Mouse (Mus musculus): ENCODE measurements around the gene Slco3a1.
A peak's percentile ranks its signal among the peaks of the same experiment; 100 is the strongest.

The Slco3a1 gene

DNA sequence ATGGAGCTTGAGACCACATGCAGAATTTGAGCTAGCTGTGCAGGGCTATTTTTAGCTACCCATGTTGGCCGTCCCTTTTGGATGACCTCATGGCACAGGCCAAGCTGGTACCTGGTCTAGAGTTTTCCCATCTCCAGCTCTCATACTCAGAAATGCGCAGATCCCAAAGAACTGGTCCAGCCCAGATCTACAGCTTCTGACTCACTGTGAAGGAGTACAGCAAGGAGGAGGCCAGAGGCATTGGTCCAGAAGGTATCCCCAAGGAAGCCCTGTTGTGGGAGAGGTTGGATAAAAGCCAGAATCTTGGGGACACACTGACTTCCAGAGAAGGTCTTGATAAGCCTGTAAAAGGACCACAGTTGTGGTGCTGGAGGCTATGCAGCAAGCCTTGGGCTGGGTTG, 172.7 kb downstream of the Slco3a1 start:
- peak; percentile 56 for DNase-seq (ENCODE audit: low spot score)

DNA sequence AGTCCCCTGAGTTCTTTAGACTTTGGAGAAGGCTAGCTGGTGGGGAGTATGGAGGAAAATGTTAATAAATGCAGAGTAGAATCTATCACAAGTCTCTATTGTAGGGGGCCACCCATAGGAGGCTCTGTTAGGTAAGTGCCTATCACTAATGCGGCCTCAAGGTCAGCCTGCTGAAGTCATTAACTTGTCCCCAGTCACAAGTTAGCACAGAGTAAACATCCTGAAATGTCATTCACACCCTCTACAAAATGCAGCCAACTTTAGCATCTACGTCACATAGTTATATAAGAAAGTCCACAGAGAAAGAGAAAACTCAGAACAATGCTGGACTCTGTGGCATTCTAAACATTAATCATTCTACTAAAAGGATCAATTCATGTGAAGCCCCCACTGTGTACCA, 173.5 kb downstream of the Slco3a1 start:
- no peak for DNase-seq (ENCODE audit: low spot score)

DNA sequence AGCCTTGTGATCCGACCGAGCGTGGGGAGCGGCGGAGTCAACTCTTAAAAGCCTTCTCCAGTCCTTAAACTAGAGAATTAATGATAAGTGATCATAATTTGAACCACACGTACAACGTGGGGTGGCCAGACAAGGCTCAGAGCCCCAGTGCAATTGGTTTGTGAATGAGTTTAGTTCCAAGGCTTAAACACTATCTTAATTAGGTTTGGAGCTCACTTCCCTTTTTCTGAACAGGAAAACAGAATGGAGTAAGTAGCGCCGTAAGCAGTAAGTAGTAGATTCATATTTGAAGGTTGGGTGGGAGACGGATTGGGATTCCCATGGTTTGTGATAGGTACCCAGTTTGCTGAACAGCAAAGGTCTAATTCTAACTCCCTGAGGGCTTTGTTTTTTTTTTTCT, 176.7 kb downstream of the Slco3a1 start:
- DNase-seq (ENCODE audit: low spot score) = no peak

DNA sequence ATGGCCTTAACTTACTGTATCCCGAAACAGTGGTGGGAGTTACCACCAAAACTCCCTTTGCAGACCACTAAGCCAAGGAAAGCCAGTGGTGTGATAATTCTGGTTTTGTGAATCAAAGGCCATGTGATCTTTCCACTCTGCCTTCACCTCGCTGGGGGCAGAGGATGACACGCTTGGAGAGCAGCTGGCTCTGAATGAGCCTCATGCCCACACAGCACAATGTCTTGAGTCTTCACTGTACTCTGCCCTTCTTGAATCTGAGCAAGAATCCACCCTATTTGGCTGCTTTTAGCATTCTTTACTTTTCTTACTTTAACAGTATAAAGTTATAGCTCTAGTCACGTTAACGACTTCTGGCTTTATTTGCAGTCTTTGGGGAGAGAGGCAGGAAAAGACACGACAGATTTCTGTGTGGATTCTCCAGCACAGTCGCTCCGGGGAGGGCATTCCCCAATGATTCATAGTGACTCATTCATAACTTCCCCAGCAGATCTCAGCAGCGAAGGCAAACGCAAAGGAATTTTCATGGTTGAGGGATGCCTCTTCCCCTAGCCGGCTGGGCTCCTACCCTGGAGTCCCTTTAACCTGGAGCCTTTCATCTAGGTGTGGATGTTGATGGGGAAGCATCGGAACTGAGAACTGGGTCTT, 178.1 kb downstream of the Slco3a1 start:
- DNase-seq (ENCODE audit: low spot score) = no peak

DNA sequence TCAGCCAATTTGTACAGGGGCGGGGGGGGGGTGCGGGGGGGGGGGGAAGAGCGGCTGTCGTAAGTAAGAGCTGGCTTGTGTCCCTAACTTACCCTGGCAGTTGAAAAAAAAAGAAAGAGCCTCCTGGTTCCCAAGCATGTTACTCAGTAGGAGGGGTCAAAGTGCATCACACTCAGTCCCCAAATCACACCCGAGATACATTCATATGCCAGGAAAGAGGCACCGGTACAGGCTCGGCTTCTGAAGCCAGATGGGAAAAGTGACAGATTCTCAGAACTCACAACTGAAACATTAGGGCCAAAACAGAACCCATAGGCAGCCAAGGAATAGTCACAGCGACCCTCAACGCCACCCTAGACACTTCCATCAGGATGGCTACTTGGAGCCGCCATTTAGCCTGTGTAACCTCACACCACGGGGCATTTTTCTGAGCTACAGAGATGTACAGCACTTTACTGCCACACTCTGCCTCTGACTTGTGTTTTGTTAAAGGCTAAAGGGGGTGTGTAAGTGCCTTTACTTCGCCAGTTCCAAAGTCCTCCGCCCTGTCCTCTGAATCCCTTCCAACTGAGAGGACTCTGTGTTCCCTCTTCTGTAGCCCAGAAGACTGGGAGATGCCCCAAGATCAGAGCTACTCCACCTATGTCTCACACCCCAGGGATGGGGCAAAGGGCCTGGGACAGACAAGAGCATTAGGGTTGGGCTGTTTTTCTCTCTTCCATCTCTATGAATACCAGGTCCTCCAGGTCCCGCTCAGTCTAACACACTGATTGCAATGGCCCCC, 179.2 kb downstream of the Slco3a1 start:
- no peak for DNase-seq (ENCODE audit: low spot score)

DNA sequence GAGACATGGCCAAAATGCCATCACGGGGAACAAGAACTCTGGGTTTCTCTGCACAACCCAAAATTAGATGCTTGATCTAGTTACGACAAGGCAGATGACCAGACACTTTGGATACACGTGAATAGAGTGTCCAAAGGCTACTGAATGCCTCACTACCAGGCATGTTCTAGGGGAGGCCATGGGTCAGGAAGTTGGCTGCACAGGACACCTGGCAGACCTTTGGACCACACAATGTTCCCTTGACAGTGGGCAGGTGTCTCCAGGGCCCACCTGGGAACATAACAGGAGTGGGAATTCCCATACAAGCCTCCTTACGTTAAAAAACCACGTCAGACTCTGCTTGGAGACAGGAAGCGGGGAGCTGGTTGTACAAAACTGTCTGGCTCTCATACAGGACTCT, 181.5 kb downstream of the Slco3a1 start:
- DNase-seq (ENCODE audit: low spot score) = no peak

DNA sequence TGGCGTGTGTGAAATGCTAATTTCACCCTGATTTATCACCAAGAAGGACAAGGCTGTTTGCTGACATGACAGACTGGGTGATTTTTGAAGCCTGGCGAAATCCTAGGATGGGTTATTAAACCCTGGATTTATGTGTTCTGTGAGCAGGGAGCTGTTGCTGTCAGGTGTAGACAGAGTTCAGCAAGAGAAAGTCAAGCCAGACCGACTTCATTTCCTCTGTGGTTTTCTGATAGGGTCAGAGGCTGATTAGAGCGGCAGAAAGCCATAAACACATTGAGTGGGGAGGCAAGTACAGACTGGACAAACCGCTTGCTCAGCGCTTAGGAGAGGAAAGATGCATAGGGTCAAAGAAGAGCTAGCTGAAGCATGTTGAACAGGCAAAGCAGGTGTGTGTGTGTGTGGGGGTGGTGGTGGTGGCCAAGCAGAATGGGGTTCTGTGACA, 182.4 kb downstream of the Slco3a1 start:
- DNase-seq (ENCODE audit: low spot score) = no peak

DNA sequence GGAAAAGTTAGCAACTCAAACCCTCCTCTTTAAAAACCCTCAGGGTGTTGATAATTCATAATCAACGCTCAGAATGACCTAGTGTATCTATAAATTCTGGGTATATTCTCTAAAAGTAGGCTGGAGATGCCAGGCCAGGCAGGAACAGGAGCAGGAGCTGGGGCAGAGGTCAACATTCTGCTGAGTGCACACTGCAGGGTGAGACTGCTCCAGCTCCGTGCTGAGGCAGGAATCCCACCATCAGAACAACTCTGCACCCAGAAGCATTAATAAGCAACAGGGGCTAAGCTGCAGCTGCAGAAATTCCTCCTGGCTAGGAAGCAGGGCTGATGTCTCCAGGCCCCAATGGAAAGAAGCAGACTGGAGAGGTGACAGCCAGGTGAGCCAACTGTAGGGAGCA, 182.9 kb downstream of the Slco3a1 start:
- no peak for DNase-seq (ENCODE audit: low spot score)

DNA sequence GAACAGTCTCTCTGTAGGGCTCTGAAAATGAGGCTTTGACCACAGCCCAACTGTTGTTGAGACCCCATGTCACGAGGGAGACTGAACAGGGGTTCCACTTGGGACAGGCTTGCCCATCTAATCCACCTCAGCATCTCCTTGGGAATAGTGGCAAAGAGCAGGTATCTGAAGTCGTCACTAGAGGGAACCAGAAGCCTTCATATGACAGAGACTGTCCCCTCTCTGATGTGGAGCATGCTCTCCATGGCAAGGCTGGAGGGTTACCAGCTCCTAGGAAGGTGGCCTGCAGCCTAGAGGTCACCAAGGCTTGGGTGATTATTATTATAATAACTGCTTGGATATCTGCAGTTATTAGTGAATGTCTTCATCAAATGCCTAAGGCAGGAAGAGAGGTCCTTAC, 183.4 kb downstream of the Slco3a1 start:
- no peak for DNase-seq (ENCODE audit: low spot score)

DNA sequence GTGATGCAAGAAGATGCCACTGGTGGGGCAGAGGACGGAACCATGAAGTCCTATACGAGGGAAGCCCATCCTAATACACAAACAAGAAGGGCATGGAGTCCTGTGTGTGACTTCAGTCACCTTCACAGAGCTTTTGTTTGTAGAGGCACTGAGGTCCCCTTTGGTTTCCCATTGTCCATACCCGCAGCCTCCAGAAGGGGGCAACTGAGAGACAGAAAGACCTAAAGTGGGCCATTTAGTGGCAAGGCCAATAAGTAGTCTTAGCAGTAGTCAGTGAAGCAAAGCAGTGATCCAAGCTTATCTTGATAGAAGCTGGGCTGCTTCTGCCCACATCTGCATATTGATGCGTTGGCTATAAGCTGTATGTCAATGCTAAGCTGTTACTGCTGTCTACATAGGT, 184.9 kb downstream of the Slco3a1 start:
- DNase-seq (ENCODE audit: low spot score) = peak; percentile 75

DNA sequence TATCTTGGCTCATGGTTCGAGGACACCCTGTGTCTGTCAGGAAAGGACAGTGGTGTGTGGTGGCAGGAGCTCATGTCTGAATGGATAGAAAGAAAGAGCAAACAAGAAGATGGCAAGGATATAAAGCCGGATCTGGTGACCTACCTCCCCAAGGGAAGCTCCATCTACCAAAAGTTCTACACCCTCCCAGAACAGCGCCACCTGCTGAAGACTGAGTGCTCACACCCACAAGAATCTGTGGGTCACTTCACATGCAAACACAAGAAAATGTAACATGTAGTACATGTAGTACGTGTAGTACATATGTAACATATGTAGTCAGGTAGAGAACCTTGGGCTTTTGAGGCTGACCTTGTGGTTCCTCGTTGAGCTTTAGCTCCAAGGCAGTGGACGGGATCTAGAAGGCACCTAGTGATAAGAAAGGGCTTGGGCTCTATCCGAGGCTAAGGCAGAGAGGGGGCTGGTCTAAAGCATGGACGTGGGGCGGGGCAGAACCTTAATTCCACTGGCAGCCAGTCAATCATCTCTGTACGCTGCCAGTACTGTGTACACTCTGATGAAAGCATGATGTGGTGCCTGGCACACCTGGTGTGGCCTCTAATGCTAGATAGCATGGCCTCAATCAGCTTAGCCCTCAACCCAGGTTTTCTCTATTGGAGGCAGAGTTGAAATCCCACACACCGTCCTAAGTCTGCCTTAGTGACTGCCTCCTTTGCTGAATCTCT, 186.2 kb downstream of the Slco3a1 start:
- no peak for DNase-seq (ENCODE audit: low spot score)

DNA sequence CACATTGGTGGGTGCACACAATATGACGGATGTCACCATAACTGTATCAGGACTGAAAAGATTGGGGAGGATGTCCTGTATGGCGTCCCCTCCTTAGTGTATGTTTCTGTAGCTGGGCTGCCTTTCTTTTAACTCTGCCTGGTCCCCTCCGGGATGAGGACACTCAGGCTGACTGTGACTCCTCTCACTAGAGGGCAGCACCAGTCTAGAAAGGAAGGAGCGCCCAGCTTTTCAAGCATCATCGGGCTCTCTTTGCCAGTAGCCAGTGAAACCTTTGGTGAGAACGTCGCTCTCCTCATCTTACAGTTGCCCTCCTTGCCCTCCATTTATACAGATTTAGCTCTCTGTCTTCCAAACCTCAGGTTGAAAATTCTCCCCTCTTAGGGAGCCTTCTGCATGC, 187.2 kb downstream of the Slco3a1 start:
- peak; percentile 76 for DNase-seq (ENCODE audit: low spot score)

DNA sequence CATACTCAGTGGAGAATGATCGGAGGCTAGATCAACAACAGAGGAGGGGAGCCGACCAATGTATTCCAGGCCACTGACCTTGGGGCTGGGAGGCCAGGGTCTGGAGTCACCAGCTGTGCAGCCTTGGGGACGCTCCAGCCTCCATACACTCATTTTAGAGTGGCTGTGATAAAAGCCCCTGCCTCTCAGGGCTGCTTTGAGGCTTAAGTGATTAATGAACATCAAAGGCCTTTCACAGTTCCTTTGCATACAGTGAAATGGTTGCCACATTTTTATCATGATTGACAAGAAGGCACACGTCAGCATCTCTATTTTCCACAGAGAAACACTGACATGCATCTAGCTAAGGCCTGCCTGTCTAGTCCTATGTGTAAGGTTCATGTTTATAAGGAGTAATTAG, 189.0 kb downstream of the Slco3a1 start:
- no peak for DNase-seq (ENCODE audit: low spot score)

DNA sequence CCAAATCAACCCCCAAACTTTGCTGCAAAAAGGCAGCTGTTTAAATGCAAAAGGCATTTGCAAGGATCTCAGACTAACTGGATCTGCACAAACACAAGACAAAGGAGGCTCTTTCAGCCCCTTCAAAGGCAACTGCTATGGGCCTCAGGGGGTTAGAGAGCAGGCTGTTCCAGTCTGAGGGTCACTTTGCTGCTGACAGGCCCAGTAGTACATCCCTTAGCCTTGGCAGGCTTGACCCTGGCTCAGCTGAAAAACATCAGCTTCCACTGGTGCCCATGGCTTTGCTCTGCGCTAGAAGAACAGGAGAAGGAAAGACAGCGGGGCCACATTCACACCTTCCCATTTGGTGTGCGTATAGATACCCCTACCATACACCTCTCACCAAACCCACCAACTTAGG, 189.6 kb downstream of the Slco3a1 start:
- DNase-seq (ENCODE audit: low spot score) = no peak

DNA sequence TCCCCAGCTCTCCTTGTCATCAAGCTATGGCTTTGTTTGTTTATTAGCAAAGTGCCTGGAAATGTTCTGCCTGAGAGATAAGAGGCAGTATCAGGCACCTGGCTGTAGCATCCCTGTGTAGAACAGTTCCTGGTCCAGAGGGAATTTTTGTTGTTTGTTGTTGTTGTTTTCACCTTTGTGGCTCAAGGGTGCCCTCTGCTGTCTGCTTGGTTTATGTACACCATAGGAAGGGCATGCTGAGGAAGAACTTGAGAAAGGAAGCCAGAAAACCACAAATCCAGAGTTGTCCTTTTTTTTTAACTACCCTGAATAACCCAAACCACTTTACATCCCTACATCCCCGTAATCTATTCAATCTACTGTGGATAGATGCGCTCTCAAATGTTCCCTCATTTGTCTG, 191.1 kb downstream of the Slco3a1 start:
- no peak for DNase-seq (ENCODE audit: low spot score)

DNA sequence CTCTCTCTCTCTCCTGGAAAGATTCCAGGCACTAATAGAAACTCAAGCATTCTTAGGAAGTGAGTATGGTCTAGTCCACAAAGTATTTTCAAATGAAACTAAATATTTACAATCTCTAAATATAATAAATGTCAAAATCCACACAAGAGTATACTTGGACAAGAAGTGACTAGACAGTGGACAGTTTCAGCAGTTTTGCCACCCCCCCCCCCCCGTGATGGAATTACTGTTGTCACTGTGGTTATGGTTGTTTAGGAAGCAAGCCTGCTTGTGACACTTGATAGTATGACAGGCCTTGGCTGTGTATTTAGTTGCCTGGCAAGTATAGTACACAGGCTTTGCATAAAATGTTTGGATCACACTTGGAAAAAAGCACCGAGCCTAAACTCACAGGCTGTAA, 192.9 kb downstream of the Slco3a1 start:
- DNase-seq (ENCODE audit: low spot score) = no peak

DNA sequence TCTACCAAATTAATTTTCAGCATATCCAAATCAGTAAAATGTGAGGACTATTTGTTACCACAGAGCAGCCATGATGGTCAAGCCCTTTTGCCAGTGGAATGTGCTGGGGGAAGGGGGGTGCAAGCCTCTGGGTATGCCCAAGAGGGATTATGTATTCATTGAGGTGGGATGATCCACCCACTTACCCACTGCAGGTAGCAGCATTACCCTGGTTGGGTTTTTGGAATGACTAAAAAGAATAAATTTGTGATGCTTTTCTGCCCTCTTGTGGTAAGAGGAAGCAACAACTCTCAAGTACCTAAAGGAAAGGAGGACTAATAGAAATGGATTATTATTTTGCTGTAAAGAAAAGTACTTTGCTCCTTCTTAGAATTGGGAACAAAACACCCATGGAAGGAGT, 197.6 kb downstream of the Slco3a1 start:
- no peak for DNase-seq (ENCODE audit: low spot score)

DNA sequence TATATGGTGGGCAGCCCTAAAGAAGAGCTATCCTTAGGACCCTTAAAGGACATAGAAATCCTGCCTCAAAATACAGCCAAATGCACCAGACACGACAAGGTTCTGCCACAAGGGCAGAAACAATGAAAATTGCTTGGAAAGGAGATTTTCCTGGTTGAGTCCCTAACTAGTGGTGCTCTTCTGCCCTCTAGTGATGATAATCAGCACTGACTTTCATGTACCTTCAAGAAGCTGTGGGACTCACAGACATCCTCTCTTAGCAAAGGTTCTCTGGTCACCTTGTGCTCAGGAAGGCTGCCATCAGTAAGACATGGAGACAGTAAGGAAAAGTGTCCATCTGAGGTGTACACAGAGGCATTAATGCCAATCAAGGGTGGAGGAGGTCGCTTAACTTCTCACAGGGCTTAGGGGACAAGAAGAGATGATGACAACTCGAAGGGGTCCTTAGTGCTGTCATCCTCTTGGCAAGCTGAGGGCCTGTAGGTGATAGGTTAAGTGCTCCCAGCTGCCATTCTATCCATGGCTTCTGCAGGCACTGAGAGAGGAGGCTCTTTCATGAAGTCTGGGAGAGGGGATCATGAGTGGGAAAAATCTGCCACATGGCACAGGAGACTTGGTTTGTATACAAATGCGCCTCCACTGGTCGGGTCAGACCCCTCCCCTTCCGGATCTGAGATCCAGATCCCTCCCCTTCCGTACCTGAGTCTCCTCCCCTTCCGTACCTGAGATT, 199.9 kb downstream of the Slco3a1 start:
- no peak for DNase-seq (ENCODE audit: low spot score)

DNA sequence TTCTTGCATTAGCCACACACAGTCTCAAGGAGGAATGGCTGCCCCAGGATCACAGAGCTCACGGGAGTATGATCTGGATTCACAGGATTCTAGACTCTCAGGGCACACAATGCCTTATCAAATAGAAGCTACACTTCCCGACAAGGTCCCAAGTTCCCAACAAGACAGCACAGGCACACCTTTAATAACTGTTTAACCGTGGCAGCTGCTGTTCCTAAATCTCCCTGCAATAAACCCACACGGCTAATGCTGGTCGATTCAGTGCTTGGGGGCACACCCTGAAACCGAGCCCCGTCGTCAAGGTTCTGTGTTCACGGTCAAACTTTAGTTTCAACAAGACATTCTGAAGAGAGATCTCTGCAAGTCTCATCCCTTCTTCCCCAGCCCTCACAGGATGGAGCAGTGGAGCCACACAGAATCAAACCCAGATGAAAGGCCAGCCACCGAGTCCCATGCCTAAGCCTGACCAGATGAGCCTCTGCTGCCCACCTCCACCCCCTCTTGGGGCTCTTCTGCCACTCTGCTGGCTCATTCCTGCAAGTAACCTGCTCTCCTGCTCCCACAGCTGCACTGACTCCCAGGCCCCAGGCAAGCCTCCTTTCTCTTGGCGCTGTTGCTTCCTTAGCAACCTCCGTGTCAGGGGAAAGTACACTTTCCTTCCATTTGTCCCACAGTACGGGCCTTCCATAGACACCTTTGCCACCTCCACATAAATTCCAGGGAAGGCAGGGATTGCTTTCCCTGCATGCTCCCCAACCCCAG, 200.7 kb downstream of the Slco3a1 start:
- DNase-seq (ENCODE audit: low spot score) = no peak

DNA sequence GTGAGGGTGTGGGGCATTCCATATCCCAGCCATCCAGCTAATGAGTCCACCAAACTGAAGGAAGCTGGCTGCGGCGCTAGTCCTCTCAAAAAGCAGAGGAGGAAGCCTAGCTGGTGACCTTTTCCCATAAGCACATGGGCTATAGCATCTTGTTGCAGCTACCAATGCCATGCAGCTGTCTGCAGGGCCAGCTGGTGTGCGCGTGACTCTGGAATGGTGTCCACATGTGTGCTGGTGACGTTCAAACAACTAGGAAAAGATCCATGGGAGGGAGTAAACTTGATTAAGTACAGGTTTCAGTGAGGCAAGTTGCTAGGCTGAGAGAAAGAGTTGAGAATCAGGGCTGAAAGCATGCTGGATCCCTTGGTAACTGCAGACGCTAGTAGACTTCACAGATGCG, 201.3 kb downstream of the Slco3a1 start:
- no peak for DNase-seq (ENCODE audit: low spot score)

DNA sequence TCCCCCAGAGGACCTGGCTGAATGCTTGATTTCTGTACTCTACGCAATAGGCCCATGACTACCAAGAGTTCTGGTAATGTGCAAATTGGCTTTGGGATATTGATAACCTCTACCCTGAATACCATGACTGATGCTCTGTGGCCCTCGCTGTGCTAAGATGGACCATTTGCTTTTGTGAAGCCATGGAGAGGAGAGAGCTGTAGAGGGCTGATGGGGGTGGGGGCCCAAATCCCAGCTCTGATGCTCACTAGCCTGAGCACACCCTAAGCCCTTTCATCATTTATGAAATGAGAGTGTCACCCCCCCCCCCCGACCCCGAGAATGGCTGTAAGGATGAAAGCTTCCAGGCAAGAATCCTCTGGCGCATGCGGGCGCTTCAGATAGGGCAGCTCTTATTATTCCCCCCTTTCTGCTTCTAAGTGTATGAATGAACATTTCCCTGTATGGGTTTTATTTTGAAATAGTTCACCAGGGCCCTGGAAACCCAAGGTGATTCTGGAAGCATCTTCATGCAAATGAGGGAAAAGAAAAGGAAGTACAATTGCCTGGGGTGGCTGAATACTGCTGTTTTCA, 206.2 kb downstream of the Slco3a1 start:
- no peak for DNase-seq (ENCODE audit: low spot score)
